Mouse (Mus musculus) embryonic facial prominence, embryonic 11.5 days (tissue): ENCODE data around the gene Il11. TPM values are rescaled to one million over a fixed set of nuclear protein-coding genes. Genes with fewer than 3 reads are reported as not detected.

ENCODE experiments used
- ATAC-seq: fragments of 200-750 bp; cut with Nextera tagmentation; replicated peaks from 2 replicates; pipeline ENCODE4 v1.8.0; 2017; ENCODE audit warnings: low read depth; ENCODE audit not compliant: insufficient number of reproducible peaks, low FRiP score, low TSS enrichment
- DNase-seq: peaks from one replicate; pipeline ENCODE4 v3.0.0-alpha.2; 2015; ENCODE audit warnings: low spot score
- H3K27ac ChIP-seq: fragments of 300-500 bp; sonication (generic); replicated peaks from 2 replicates; pipeline ENCODE4 v1.5.1; 2014; ENCODE audit warnings: mild to moderate bottlenecking, low read depth, low read length, control low read depth
- H3K27me3 ChIP-seq: fragments of 300-500 bp; sonication (generic); 2 replicates; pipeline ENCODE4 v1.6.1; 2014; ENCODE audit warnings: mild to moderate bottlenecking, low read length, moderate library complexity, mixed read lengths; ENCODE audit not compliant: control insufficient read depth, insufficient read depth
- H3K36me3 ChIP-seq: fragments of 300-500 bp; sonication (generic); replicated peaks from 2 replicates; pipeline ENCODE4 v1.6.1; 2014; ENCODE audit warnings: low read depth, mild to moderate bottlenecking, low read length, moderate library complexity, mixed read lengths; ENCODE audit not compliant: control insufficient read depth, insufficient read depth
- H3K4me1 ChIP-seq: fragments of 300-500 bp; sonication (generic); 2 replicates; pipeline ENCODE4 v1.6.1; 2014; ENCODE audit warnings: low read length, mixed read lengths; ENCODE audit not compliant: control insufficient read depth, insufficient read depth
- H3K4me2 ChIP-seq: fragments of 300-500 bp; sonication (generic); 2 replicates; pipeline ENCODE4 v1.6.1; 2014; ENCODE audit warnings: low read depth, mild to moderate bottlenecking, control low read depth, low read length, moderate library complexity
- H3K4me3 ChIP-seq: fragments of 300-500 bp; sonication (generic); 2 replicates; pipeline ENCODE4 v1.5.1; 2014; ENCODE audit warnings: low read depth, low read length, control low read depth
- H3K9ac ChIP-seq: fragments of 300-500 bp; sonication (generic); replicated peaks from 2 replicates; pipeline ENCODE4 v1.6.1; 2014; ENCODE audit warnings: mild to moderate bottlenecking, control low read depth, low read length
- H3K9me3 ChIP-seq: fragments of 300-500 bp; sonication (generic); replicated peaks from 2 replicates; pipeline ENCODE4 v1.6.1; 2016; ENCODE audit warnings: mild to moderate bottlenecking, low read length, inconsistent platforms, mixed read lengths; ENCODE audit not compliant: control insufficient read depth
- WGBS: fragments of 180-500 bp; shearing (Covaris S2); extraction: QIAGEN DNeasy Blood & Tissue Kit; methylation state at CpG from one replicate; pipeline ENCODE4 v1.1.7; 2014; 5-methylcytosine and 5-hydroxymethylcytosine counted together
- polyA plus RNA-seq: library from polyadenylated mRNA; unstranded; fragments of >200 nt; fragmentation: Nextera tagmentation; extraction: Ambion mirVana; gene quantifications from 2 replicates; pipeline ENCODE4 v1.2.1, GENCODE M21; 2014

The Il11 gene
- polyA plus RNA-seq, 1 experiment from 2014 or later = 0.21 TPM

GRCm38 (mm10) chr7:4732968-4733392 lies 49.7 kb downstream of the Il11 start:
- H3K4me3 ChIP-seq = no peak overlapping the region
- H3K4me1 ChIP-seq = no peaks in the 10 kb centered on the region
- H3K36me3 ChIP-seq = no peaks in the 10 kb centered on the region
- DNase-seq = no peak
- no peaks in the 10 kb centered on the region for H3K9me3 ChIP-seq
- H3K4me2 ChIP-seq = no peak overlapping the region
- no peak overlapping the region for H3K27ac ChIP-seq
- no peak for ATAC-seq
- no peak overlapping the region for H3K9ac ChIP-seq
- no peaks in the 10 kb centered on the region for H3K27me3 ChIP-seq
- WGBS = 66% methylated on average over 6 of the region's 6 CpGs

- Histone ChIP-seq H3K4me2 (no peak overlapping the region), H3K9ac (no peak overlapping the region), H3K27ac (no peak overlapping the region), H3K27me3 (no peaks in the 10 kb centered on the region), H3K4me3 (no peak overlapping the region), H3K4me1 (no peaks in the 10 kb centered on the region), H3K36me3 (no peaks in the 10 kb centered on the region), H3K9me3 (no peaks in the 10 kb centered on the region)
- ATAC-seq = no peak
- DNase-seq = no peak
- 86% methylated on average over 5 of the region's 5 CpGs for WGBS
Measured at GRCm38 (mm10) chr7:4731090-4731489, 51.6 kb downstream of the Il11 start.

GRCm38 (mm10) chr7:4725169-4725568 lies 57.5 kb downstream of the Il11 start, which contains the start of gene Tmem150b:
Tmem150b (minus strand) TSS chr7:4725249.
- DNase-seq = no peak
- H3K4me1 ChIP-seq = no peaks in the 10 kb centered on the region
- no peak within 1 kb of the TSS for H3K9ac ChIP-seq
- no peaks in the 10 kb centered on the region for H3K36me3 ChIP-seq
- H3K4me2 ChIP-seq = no peak within 1 kb of the TSS
- H3K9me3 ChIP-seq = no peaks in the 10 kb centered on the region
- H3K27ac ChIP-seq = no peak within 1 kb of the TSS
- no peak for ATAC-seq
- 83% methylated on average over 7 of the region's 7 CpGs for WGBS
- H3K27me3 ChIP-seq = no peaks in the 10 kb centered on the region
- no peak within 1 kb of the TSS for H3K4me3 ChIP-seq

- Histone ChIP-seq H3K9me3 (no peaks in the 10 kb centered on the region), H3K4me1 (no peaks in the 10 kb centered on the region), H3K27ac (no peak overlapping the region), H3K4me3 (no peak overlapping the region), H3K27me3 (no peaks in the 10 kb centered on the region), H3K36me3 (no peaks in the 10 kb centered on the region), H3K4me2 (no peak overlapping the region), H3K9ac (no peak overlapping the region)
- WGBS = 79% methylated on average over 3 of the region's 3 CpGs
- no peak for ATAC-seq
- no peak for DNase-seq
Measured at GRCm38 (mm10) chr7:4724359-4724758, 58.3 kb downstream of the Il11 start.

- Histone ChIP-seq H3K9me3 (no peaks in the 10 kb centered on the region), H3K27ac (no peak overlapping the region), H3K4me1 (no peaks in the 10 kb centered on the region), H3K9ac (no peak overlapping the region), H3K27me3 (no peaks in the 10 kb centered on the region), H3K4me2 (peak overlapping the region; percentile 25; the same call in 1 of the 2 replicates), H3K4me3 (0 out of 2 replicates have a peak overlapping the region, but pooled peaks have one; percentile 12), H3K36me3 (no peaks in the 10 kb centered on the region)
- peak; percentile 45 for DNase-seq
- 37% methylated on average over 12 of the region's 12 CpGs for WGBS
- no peak for ATAC-seq
Measured at GRCm38 (mm10) chr7:4723508-4723907, 59.2 kb downstream of the Il11 start.

Other genes with a start within 250 kb of the Il11 start
- 4.8 and 6.6 TPM in 2 replicates for gene Syt5, start 235.3 kb downstream of the Il11 start, polyA plus RNA-seq
- gene Ptprh, start 178.8 kb downstream of the Il11 start, polyA plus RNA-seq = not detected in 2 replicates
- 0.63 and 2.5 TPM in 2 replicates for gene Tmem86b, start 151.4 kb downstream of the Il11 start, polyA plus RNA-seq
- 4.9 and 5.0 TPM in 2 replicates for gene Ppp6r1, start 123.8 kb downstream of the Il11 start, polyA plus RNA-seq
- 102 and 104 TPM in 2 replicates for gene Hspbp1, start 97.8 kb downstream of the Il11 start, polyA plus RNA-seq
- gene Brsk1, start 92.3 kb downstream of the Il11 start, polyA plus RNA-seq = 2.1 and 2.3 TPM in 2 replicates
- gene Tmem150b, start 57.6 kb downstream of the Il11 start, polyA plus RNA-seq = not detected in 2 replicates
- gene Kmt5c, start 42.7 kb downstream of the Il11 start, polyA plus RNA-seq = 55.7 and 61.6 TPM in 2 replicates
- 41.6 and 42.1 TPM in 2 replicates for gene Cox6b2, start 29.8 kb downstream of the Il11 start, polyA plus RNA-seq
- not detected in 2 replicates for gene Fam71e2, start 11.6 kb downstream of the Il11 start, polyA plus RNA-seq
- not detected in 2 replicates for gene Tmem190, start 78 bp upstream of the Il11 start, polyA plus RNA-seq
- 1.3 and 1.4 TPM in 2 replicates for gene Tmem238, start 6.8 kb upstream of the Il11 start, polyA plus RNA-seq
- 149 and 169 TPM in 2 replicates for gene Rpl28, start 10.0 kb upstream of the Il11 start, polyA plus RNA-seq
- 453 and 487 TPM in 2 replicates for gene Ube2s, start 29.7 kb upstream of the Il11 start, polyA plus RNA-seq
- gene Shisa7, start 61.8 kb upstream of the Il11 start, polyA plus RNA-seq = 0.72 TPM in 2 replicates
- 2.4 and 2.9 TPM in 2 replicates for gene Isoc2b, start 87.4 kb upstream of the Il11 start, polyA plus RNA-seq
- 0.70 and 0.72 TPM in 2 replicates for gene Isoc2a, start 94.3 kb upstream of the Il11 start, polyA plus RNA-seq
- gene Gm36210, start 123.7 kb upstream of the Il11 start, polyA plus RNA-seq = 0.27 TPM in 1 of 2 replicates, not detected in the other
- gene Zfp628, start 132.4 kb upstream of the Il11 start, polyA plus RNA-seq = 2.5 and 3.6 TPM in 2 replicates
- 2.7 and 2.8 TPM in 2 replicates for gene Nat14, start 139.2 kb upstream of the Il11 start, polyA plus RNA-seq
- 0.97 and 1.2 TPM in 2 replicates for gene Ssc5d, start 142.9 kb upstream of the Il11 start, polyA plus RNA-seq
- 0.21 TPM in 1 of 2 replicates, not detected in the other for gene Sbk2, start 181.5 kb upstream of the Il11 start, polyA plus RNA-seq
- gene Sbk3, start 188.3 kb upstream of the Il11 start, polyA plus RNA-seq = 0.06 TPM in 1 of 2 replicates, not detected in the other
- gene Zfp579, start 213.3 kb upstream of the Il11 start, polyA plus RNA-seq = 25.3 and 28.4 TPM in 2 replicates
- 7.5 and 9.4 TPM in 2 replicates for gene Zfp524, start 231.6 kb upstream of the Il11 start, polyA plus RNA-seq
- gene Fiz1, start 231.8 kb upstream of the Il11 start, polyA plus RNA-seq = 42.5 and 43.0 TPM in 2 replicates
- 0.59 TPM in 1 of 2 replicates, not detected in the other for gene Gm44973, start 232.6 kb upstream of the Il11 start, polyA plus RNA-seq
- 4.5 and 5.9 TPM in 2 replicates for gene Zfp865, start 237.5 kb upstream of the Il11 start, polyA plus RNA-seq
- gene Ccdc106, start 237.7 kb upstream of the Il11 start, polyA plus RNA-seq = 14.9 and 15.1 TPM in 2 replicates